Mouse (Mus musculus) liver, embryonic 16.5 days (tissue): ENCODE results near the gene Dnaja2. TPM values are rescaled to one million over a fixed set of nuclear protein-coding genes. Genes with fewer than 3 reads are reported as not detected.

ENCODE experiments used
- ATAC-seq: fragments of 200-750 bp; cut with Nextera tagmentation; 2 replicates; pipeline ENCODE4 v1.8.0; 2017; ENCODE audit warnings: low read depth, mild to moderate bottlenecking, moderate number of reproducible peaks, moderate library complexity
- H3K27ac ChIP-seq: fragments of 300-500 bp; sonication (generic); 2 replicates; pipeline ENCODE4 v1.5.1; 2014; ENCODE audit warnings: mild to moderate bottlenecking, low read length
- H3K27me3 ChIP-seq: fragments of 300-500 bp; sonication (generic); 2 replicates; pipeline ENCODE4 v1.6.1; 2014; ENCODE audit warnings: low read depth, low read length, mixed read lengths; ENCODE audit not compliant: control insufficient read depth, insufficient read depth
- H3K36me3 ChIP-seq: fragments of 300-500 bp; sonication (generic); 2 replicates; pipeline ENCODE4 v1.6.1; 2014; ENCODE audit warnings: mild to moderate bottlenecking; ENCODE audit not compliant: control insufficient read depth, insufficient read depth
- H3K4me1 ChIP-seq: fragments of 300-500 bp; sonication (generic); 2 replicates; pipeline ENCODE4 v1.6.1; 2014; ENCODE audit warnings: low read depth, low read length, mixed read lengths; ENCODE audit not compliant: control insufficient read depth
- H3K4me2 ChIP-seq: fragments of 300-500 bp; sonication (generic); 2 replicates; pipeline ENCODE4 v1.6.1; 2014; ENCODE audit warnings: low read depth, low read length, mixed read lengths
- H3K4me3 ChIP-seq: fragments of 300-500 bp; sonication (generic); 2 replicates; pipeline ENCODE4 v1.5.1; 2014; ENCODE audit warnings: low read depth, mild to moderate bottlenecking, low read length
- H3K9ac ChIP-seq: fragments of 300-500 bp; sonication (generic); 2 replicates; pipeline ENCODE4 v1.6.1; 2014; ENCODE audit warnings: low read depth, low read length
- H3K9me3 ChIP-seq: fragments of 300-500 bp; sonication (generic); replicated peaks from 2 replicates; pipeline ENCODE4 v1.6.1; 2016; ENCODE audit warnings: low read length; ENCODE audit not compliant: control insufficient read depth
- WGBS: fragments of 180-500 bp; shearing (Covaris S2); extraction: QIAGEN DNeasy Blood & Tissue Kit; methylation state at CpG from one replicate; pipeline ENCODE4 v1.1.7; 2014; ENCODE audit not compliant: insufficient replicate concordance; 5-methylcytosine and 5-hydroxymethylcytosine counted together
- polyA plus RNA-seq: library from polyadenylated mRNA; unstranded; fragments of >200 nt; fragmentation: Nextera tagmentation; extraction: Ambion mirVana; gene quantifications from 2 replicates; pipeline ENCODE4 v1.2.1, GENCODE M21; 2015

The Dnaja2 gene
- polyA plus RNA-seq, 1 experiment from 2014 or later: 65.7 TPM

GRCm38 (mm10) chr8:85517956-85518355 lies 37.2 kb downstream of the Dnaja2 start:
- Histone ChIP-seq H3K4me2 (no peak overlapping the region), H3K9me3 (no peaks in the 10 kb centered on the region), H3K27me3 (no peaks in the 10 kb centered on the region), H3K4me1 (no peaks in the 10 kb centered on the region), H3K27ac (no peak overlapping the region), H3K4me3 (no peak overlapping the region), H3K36me3 (no peaks in the 10 kb centered on the region), H3K9ac (no peak overlapping the region)
- WGBS: 66% methylated on average over 10 of the region's 10 CpGs
- no peak for ATAC-seq

DNA sequence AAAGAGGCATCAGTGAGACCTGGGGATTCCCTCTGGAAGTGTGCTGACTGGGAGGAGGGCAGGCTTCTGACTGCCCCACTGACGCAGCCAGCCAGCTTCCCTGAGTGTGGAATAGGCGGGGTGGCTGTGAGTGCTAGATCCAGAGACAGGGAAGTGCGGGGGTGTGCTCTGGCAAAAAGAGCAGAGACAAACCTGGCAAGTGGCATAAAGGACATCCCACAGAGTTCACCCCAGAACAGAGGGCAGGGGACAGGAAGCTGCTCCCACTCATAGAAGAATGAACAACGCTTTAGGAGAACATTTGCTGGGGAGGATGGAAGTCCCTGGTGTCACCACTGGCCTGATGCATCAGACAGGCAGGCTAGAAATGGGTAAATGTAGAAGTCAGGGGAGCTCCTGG lies 37.8 kb downstream of the Dnaja2 start:
- H3K4me3 ChIP-seq: no peak overlapping the region
- no peak overlapping the region for H3K4me2 ChIP-seq
- no peaks in the 10 kb centered on the region for H3K27me3 ChIP-seq
- 70% methylated on average over 4 of the region's 4 CpGs for WGBS
- H3K9me3 ChIP-seq: no peaks in the 10 kb centered on the region
- no peaks in the 10 kb centered on the region for H3K4me1 ChIP-seq
- H3K27ac ChIP-seq: no peak overlapping the region
- no peak for ATAC-seq
- no peak overlapping the region for H3K9ac ChIP-seq
- H3K36me3 ChIP-seq: no peaks in the 10 kb centered on the region

GRCm38 (mm10) chr8:85515391-85515790 lies 39.8 kb downstream of the Dnaja2 start:
- 49% methylated on average over 7 of the region's 7 CpGs for WGBS
- H3K27ac ChIP-seq: no peak overlapping the region
- no peak overlapping the region for H3K9ac ChIP-seq
- H3K4me3 ChIP-seq: no peak overlapping the region
- no peaks in the 10 kb centered on the region for H3K9me3 ChIP-seq
- no peaks in the 10 kb centered on the region for H3K36me3 ChIP-seq
- no peak overlapping the region for H3K4me2 ChIP-seq
- 0 out of 2 replicates have a peak, but pooled peaks have one; percentile 24 for ATAC-seq
- H3K4me1 ChIP-seq: no peaks in the 10 kb centered on the region
- H3K27me3 ChIP-seq: no peaks in the 10 kb centered on the region

- Histone ChIP-seq H3K9me3 (no peaks in the 10 kb centered on the region), H3K27ac (no peak overlapping the region), H3K4me1 (no peaks in the 10 kb centered on the region), H3K27me3 (no peaks in the 10 kb centered on the region), H3K36me3 (no peaks in the 10 kb centered on the region), H3K4me3 (no peak overlapping the region), H3K9ac (no peak overlapping the region), H3K4me2 (no peak overlapping the region)
- 72% methylated on average over 4 of the region's 4 CpGs for WGBS
- no peak for ATAC-seq
Measured at GRCm38 (mm10) chr8:85513283-85513682, 41.9 kb downstream of the Dnaja2 start.

DNA sequence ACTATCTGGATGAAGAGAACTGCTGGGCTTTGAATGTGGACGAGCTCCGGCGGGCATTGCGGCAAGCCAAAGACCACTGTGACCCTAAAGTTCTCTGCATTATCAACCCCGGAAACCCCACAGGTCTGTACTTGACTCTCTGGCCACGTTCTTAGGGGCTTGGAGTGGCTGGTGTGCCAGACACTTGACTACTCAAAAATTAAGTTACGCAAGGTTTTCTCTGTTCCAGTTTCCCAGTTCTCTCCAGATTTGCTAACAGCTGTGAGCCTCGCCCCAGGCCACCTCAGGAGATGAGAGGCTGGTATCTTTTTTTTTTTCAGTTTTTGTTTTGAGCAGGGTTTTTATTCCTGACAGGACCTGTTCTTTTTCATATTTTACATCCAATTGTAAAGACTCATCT lies 42.9 kb downstream of the Dnaja2 start:
- Histone ChIP-seq H3K27ac (no peak overlapping the region), H3K9ac (no peak overlapping the region), H3K36me3 (no peaks in the 10 kb centered on the region), H3K4me1 (no peaks in the 10 kb centered on the region), H3K4me2 (no peak overlapping the region), H3K9me3 (no peaks in the 10 kb centered on the region), H3K4me3 (no peak overlapping the region), H3K27me3 (no peaks in the 10 kb centered on the region)
- 77% methylated on average over 8 of the region's 8 CpGs for WGBS
- no peak for ATAC-seq

GRCm38 (mm10) chr8:85508661-85509060 lies 46.5 kb downstream of the Dnaja2 start:
- H3K9ac ChIP-seq: no peak overlapping the region
- 58% methylated on average over 4 of the region's 4 CpGs for WGBS
- H3K4me1 ChIP-seq: no peaks in the 10 kb centered on the region; the same call in none of the 2 replicates
- no peak overlapping the region for H3K4me2 ChIP-seq
- ATAC-seq: no peak
- no peaks in the 10 kb centered on the region for H3K27me3 ChIP-seq
- H3K36me3 ChIP-seq: no peaks in the 10 kb centered on the region
- H3K27ac ChIP-seq: no peak overlapping the region
- no peak overlapping the region for H3K4me3 ChIP-seq
- H3K9me3 ChIP-seq: no peaks in the 10 kb centered on the region

GRCm38 (mm10) chr8:85506620-85507019 lies 48.5 kb downstream of the Dnaja2 start:
- H3K9ac ChIP-seq: no peak overlapping the region
- no peaks in the 10 kb centered on the region for H3K27me3 ChIP-seq
- ATAC-seq: peak; percentile 73
- peak overlapping the region; percentile 50 for H3K27ac ChIP-seq
- 55% methylated on average over 4 of the region's 4 CpGs for WGBS
- H3K9me3 ChIP-seq: no peaks in the 10 kb centered on the region
- no peaks in the 10 kb centered on the region for H3K36me3 ChIP-seq
- H3K4me3 ChIP-seq: no peak overlapping the region
- no peak overlapping the region for H3K4me2 ChIP-seq
- no peaks in the 10 kb centered on the region; the same call in none of the 2 replicates for H3K4me1 ChIP-seq

GRCm38 (mm10) chr8:85504704-85505103 lies 50.4 kb downstream of the Dnaja2 start:
- Histone ChIP-seq H3K9me3 (no peaks in the 10 kb centered on the region), H3K4me2 (no peak overlapping the region), H3K27ac (no peak overlapping the region), H3K36me3 (no peaks in the 10 kb centered on the region), H3K4me3 (no peak overlapping the region), H3K4me1 (no peaks in the 10 kb centered on the region; the same call in none of the 2 replicates), H3K9ac (no peak overlapping the region), H3K27me3 (no peaks in the 10 kb centered on the region)
- ATAC-seq: no peak
- 69% methylated on average over 6 of the region's 6 CpGs for WGBS

DNA sequence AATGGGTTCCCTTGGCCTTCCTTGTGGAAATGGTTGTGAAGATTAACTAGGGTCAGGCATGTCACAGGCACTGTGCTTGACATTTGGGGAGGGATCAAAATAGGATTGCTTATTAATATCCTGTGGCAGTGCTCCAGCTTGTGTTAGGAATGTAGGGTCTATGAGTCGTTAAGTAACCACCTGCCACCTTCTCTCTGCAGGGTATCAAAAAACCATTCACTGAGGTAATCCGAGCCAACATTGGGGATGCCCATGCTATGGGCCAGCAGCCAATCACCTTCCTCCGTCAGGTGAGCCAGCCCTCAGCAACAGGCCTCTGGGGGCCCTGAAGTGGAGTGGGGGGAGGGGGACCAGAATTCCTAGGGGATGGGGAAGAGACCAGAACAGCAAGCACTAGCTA lies 52.1 kb downstream of the Dnaja2 start:
- Histone ChIP-seq H3K4me2 (no peak overlapping the region), H3K4me1 (no peaks in the 10 kb centered on the region; the same call in none of the 2 replicates), H3K36me3 (no peaks in the 10 kb centered on the region), H3K9me3 (no peaks in the 10 kb centered on the region), H3K27me3 (no peaks in the 10 kb centered on the region), H3K4me3 (no peak overlapping the region), H3K27ac (no peak overlapping the region), H3K9ac (no peak overlapping the region)
- ATAC-seq: no peak; the same call in 1 of the 2 replicates
- 55% methylated on average over 3 of the region's 3 CpGs for WGBS
